Mouse (Mus musculus): Measurements from ENCODE around the gene Acot4. TPM values are rescaled to one million over a fixed set of nuclear protein-coding genes. Genes with fewer than 3 reads are reported as not detected.
A peak's percentile ranks its signal among the peaks of the same experiment; 100 is the strongest.
"Not testable (repeated sequence)": the region's sequence is repeated elsewhere in the genome, so short reads cannot be mapped to it uniquely, and the experiment has no call there.

Acot4 gene
- total RNA-seq, 2 experiments from 2014 or later: 1.7 to 3.7 TPM

DNA sequence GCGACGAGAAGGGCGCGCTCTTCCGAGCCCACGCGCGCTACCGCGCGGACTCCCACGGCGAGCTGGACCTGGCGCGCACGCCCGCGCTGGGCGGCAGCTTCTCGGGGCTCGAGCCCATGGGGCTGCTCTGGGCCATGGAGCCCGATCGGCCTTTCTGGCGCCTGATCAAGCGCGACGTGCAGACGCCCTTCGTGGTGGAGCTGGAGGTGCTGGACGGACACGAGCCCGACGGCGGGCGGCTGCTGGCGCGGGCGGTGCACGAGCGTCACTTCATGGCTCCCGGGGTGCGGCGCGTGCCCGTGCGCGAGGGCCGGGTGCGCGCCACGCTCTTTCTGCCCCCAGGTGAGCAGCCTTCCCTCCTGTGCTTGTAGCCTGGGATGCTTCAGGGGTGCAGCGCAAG is 31.4 kb downstream of the Acot4 start:
- DNase-seq (ENCODE audit: low spot score in 2 of 2): peak; percentile 17 to 27

GRCm38 (mm10) chr12:84071696-84072095 is 33.5 kb downstream of the Acot4 start:
- DNase-seq (ENCODE audit: low spot score in 2 of 2): no peak

DNA sequence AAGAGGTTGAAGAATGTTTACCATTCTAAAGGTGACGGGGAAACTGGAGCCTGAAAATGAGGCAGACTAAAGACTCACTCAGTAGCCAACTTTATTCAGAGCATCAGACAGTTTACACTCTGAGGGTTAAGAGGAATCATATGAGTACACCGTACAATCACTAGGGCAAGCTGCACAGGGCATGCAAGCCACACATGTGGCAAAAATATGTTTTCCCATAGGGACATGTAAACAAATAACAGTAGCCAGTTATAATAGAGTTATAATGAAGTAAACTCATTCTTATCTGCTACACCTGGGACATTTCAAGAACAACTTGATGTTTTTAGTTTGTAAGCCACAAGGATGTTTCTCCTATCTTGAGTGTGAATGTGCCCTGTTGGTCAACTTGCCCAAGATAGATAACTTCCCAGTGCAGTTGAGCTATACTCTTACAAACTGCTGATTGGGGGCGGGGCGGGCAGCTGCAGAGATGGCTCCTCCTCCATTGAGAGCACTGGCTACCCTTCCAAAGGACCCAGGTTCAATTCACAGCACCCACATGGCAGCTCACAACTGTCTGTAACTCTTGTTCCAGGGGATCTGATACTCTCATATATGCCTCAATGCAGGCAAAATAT is 39.3 kb downstream of the Acot4 start:
- no peak for DNase-seq (ENCODE audit: low spot score in 2 of 2)

DNA sequence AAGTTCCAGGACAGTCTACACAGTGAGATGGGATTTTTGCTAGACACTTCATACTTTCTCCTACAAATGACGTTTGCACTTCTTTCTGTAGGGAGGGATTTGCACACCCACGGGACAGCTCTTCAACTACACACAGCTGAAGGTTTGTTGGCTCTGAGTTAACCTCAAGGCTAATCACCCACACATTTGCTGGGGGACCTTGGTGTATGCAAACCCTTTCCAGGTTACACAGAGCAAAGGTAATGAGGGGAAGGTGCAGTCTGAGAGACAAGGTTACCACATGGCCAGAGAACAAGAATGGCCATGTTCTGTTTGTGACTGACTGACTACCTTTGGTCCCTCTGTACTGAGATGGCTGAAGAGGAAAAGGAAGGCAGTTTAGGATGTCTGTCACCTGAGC is 45.7 kb downstream of the Acot4 start:
- no peak for DNase-seq (ENCODE audit: low spot score in 2 of 2)

GRCm38 (mm10) chr12:84084581-84084980 is 46.4 kb downstream of the Acot4 start:
- no peak for DNase-seq (ENCODE audit: low spot score in 2 of 2)

GRCm38 (mm10) chr12:84094666-84095065 is 56.5 kb downstream of the Acot4 start:
- not testable (repeated sequence) for DNase-seq (ENCODE audit: low spot score in 2 of 2)

Other genes with a start within 250 kb of the Acot4 start
- gene Numb, start 116.4 kb upstream of the Acot4 start, total RNA-seq (2021): 10 to 100 TPM; 51.9 to 57.5 TPM
- gene Riox1, start 87.8 kb upstream of the Acot4 start, total RNA-seq (2021): 10 to 100 TPM; 15.2 to 16.4 TPM
- gene Heatr4, start 53.5 kb upstream of the Acot4 start, total RNA-seq (2021): not detected
- 10 to 100 TPM; 19.2 to 38.5 TPM for gene Acot2, start 50.5 kb upstream of the Acot4 start, total RNA-seq (2021)
- gene Acot1, start 28.9 kb upstream of the Acot4 start, total RNA-seq (2021): 10 to 100 TPM in 1 of 2 experiments, 1 to 10 TPM in 1; 8.5 to 12.6 TPM
- not detected for gene Gm49366, start 556 bp downstream of the Acot4 start, total RNA-seq (2021)
- 1 to 10 TPM in 1 of 2 experiments, not detected in 1; 1.3 TPM for gene Acot3, start 13.8 kb downstream of the Acot4 start, total RNA-seq (2021)
- under 1 TPM; 0.22 to 0.46 TPM for gene Acot5, start 30.9 kb downstream of the Acot4 start, total RNA-seq (2021)
- 1 to 10 TPM; 3.4 to 5.4 TPM for gene Acot6, start 62.3 kb downstream of the Acot4 start, total RNA-seq (2021)
- 10 to 100 TPM; 15.5 to 16.8 TPM for gene Dnal1, start 76.0 kb downstream of the Acot4 start, total RNA-seq (2021)
- gene Pnma1, start 110.1 kb downstream of the Acot4 start, total RNA-seq (2021): under 1 TPM; 0.26 to 0.36 TPM
- 10 to 100 TPM; 17.5 to 20.6 TPM for gene Elmsan1, start 180.5 kb downstream of the Acot4 start, total RNA-seq (2021)
- gene Ptgr2, start 246.9 kb downstream of the Acot4 start, total RNA-seq (2021): 100 to 1,000 TPM in 1 of 2 experiments, 10 to 100 TPM in 1; 82.5 to 110 TPM